Mouse (Mus musculus): ENCODE results near the gene Mtap.

- no peak for TF ChIP-seq CTCF (IDR thresholded peaks at IDR 0.05; ENCODE audit: borderline replicate concordance, extremely low read depth, insufficient read depth, insufficient read length)
- no peak for TF ChIP-seq POLR2A (IDR thresholded peaks at IDR 0.05; ENCODE audit: borderline replicate concordance, extremely low read depth, insufficient read depth, insufficient read length, poor library complexity, severe bottlenecking)
Observed at GRCm38 (mm10) chr4:89089110-89089509, 47.8 kb upstream of the Mtap start.

Data from brain, embryonic 14.5 days (tissue).